Mouse (Mus musculus) lung, embryonic 14.5 days (tissue): ENCODE measurements around the gene Rhbdl1. TPM values are rescaled to one million over a fixed set of nuclear protein-coding genes. Genes with fewer than 3 reads are reported as not detected.

Experiments used
- ATAC-seq: fragments of 200-750 bp; cut with Nextera tagmentation; 2 replicates; pipeline ENCODE4 v1.8.0; 2017; ENCODE audit warnings: mild to moderate bottlenecking, moderate TSS enrichment, moderate library complexity; ENCODE audit not compliant: insufficient read depth
- DNase-seq: peaks from one replicate; pipeline ENCODE4 v3.0.0-alpha.2; 2015
- H3K27ac ChIP-seq: fragments of 300-500 bp; sonication (generic); 2 replicates; pipeline ENCODE4 v1.5.1; 2014; ENCODE audit warnings: low read depth, mild to moderate bottlenecking, moderate library complexity
- H3K27me3 ChIP-seq: fragments of 300-500 bp; sonication (generic); 2 replicates; pipeline ENCODE4 v1.6.1; 2014; ENCODE audit warnings: low read length, control low read depth; ENCODE audit not compliant: insufficient read depth
- H3K36me3 ChIP-seq: fragments of 300-500 bp; sonication (generic); 2 replicates; pipeline ENCODE4 v1.6.1; 2014; ENCODE audit warnings: control low read depth; ENCODE audit not compliant: insufficient read depth
- H3K4me1 ChIP-seq: fragments of 300-500 bp; sonication (generic); 2 replicates; pipeline ENCODE4 v1.6.1; 2014; ENCODE audit warnings: antibody characterized with exemption, control low read depth; ENCODE audit not compliant: insufficient read depth
- H3K4me2 ChIP-seq: fragments of 300-500 bp; sonication (generic); 2 replicates; pipeline ENCODE4 v1.6.1; 2014; ENCODE audit warnings: mild to moderate bottlenecking
- H3K4me3 ChIP-seq: fragments of 300-500 bp; sonication (generic); 2 replicates; pipeline ENCODE4 v1.5.1; 2014; ENCODE audit warnings: low read depth, low read length
- H3K9ac ChIP-seq: fragments of 300-500 bp; sonication (generic); 2 replicates; pipeline ENCODE4 v1.6.1; 2014
- H3K9me3 ChIP-seq: fragments of 300-500 bp; sonication (generic); 2 replicates; pipeline ENCODE4 v1.6.1; 2016; ENCODE audit warnings: low read depth, low read length, control low read depth
- CTCF ChIP-seq: IDR thresholded peaks from 2 replicates; pipeline ENCODE4 v1.5.1; 2016; ENCODE audit warnings: antibody characterized with exemption, low read depth
- WGBS: fragments of 180-500 bp; shearing (Covaris S2); extraction: QIAGEN DNeasy Blood & Tissue Kit; methylation state at CpG from one replicate; pipeline ENCODE4 v1.1.7; 2014; 5-methylcytosine and 5-hydroxymethylcytosine counted together
- polyA plus RNA-seq: library from polyadenylated mRNA; unstranded; fragments of >200 nt; fragmentation: Nextera tagmentation; extraction: Ambion mirVana; gene quantifications from 2 replicates; pipeline ENCODE4 v1.2.1, GENCODE M21; 2014

The Rhbdl1 gene
- polyA plus RNA-seq, 1 experiment from 2014 or later, result 2.0 TPM

DNA sequence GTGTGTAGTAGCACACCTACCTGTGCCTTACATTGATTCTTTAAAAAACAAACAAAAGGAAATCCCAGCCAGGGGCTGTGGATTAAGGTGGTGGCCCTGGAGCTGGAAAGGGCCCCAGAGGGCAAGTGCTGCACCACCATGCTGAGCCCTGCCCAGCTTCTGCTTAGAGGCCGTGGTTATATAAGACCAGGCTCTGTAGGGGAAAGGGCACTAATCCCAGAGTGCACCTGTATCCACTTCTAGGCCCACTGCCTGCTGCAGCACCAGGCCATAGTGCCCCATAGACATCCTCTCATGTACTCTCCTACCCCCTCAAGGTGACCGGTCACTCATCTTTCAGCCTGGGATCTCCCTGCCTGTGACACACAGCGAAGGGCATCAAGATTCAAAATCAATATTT lies 29.1 kb upstream of the Rhbdl1 start:
- Histone ChIP-seq H3K9ac (no peak overlapping the region), H3K4me3 (no peak overlapping the region), H3K27me3 (no peaks in the 10 kb centered on the region), H3K27ac (no peak overlapping the region), H3K36me3 (no peaks in the 10 kb centered on the region), H3K9me3 (no peaks in the 10 kb centered on the region), H3K4me1 (0 out of 2 replicates have a peak, but pooled peaks cover 3% of the 10 kb centered on the region), H3K4me2 (no peak overlapping the region)
- ATAC-seq (no peak), DNase-seq (no peak)
- WGBS, result 85% methylated on average over 3 of the region's 3 CpGs
- TF ChIP-seq CTCF, result no peak

- Histone ChIP-seq H3K9me3 (no peaks in the 10 kb centered on the region), H3K9ac (no peak overlapping the region), H3K27me3 (no peaks in the 10 kb centered on the region), H3K27ac (no peak overlapping the region), H3K4me2 (no peak overlapping the region), H3K4me3 (no peak overlapping the region), H3K36me3 (no peaks in the 10 kb centered on the region), H3K4me1 (0 out of 2 replicates have a peak, but pooled peaks cover 8% of the 10 kb centered on the region)
- DNase-seq, result no peak
- no peak for ATAC-seq
- WGBS, result 87% methylated on average over 11 of the region's 11 CpGs
- no peak for TF ChIP-seq CTCF
These were observed 28.2 kb upstream of the Rhbdl1 start for GRCm38 (mm10) chr17:25865288-25865687.

- TF ChIP-seq CTCF, result no peak
- ATAC-seq (no peak), DNase-seq (no peak)
- no peak overlapping the region for H3K4me2 ChIP-seq
- H3K36me3 ChIP-seq, result no peaks in the 10 kb centered on the region
- 0 out of 2 replicates have a peak, but pooled peaks cover 8% of the 10 kb centered on the region for H3K4me1 ChIP-seq
- H3K9me3 ChIP-seq, result no peaks in the 10 kb centered on the region
- no peak overlapping the region for H3K4me3 ChIP-seq
- 86% methylated on average over 14 of the region's 14 CpGs for WGBS
- no peak overlapping the region for H3K27ac ChIP-seq
- no peaks in the 10 kb centered on the region for H3K27me3 ChIP-seq
- no peak overlapping the region for H3K9ac ChIP-seq
These were observed 27.2 kb upstream of the Rhbdl1 start for GRCm38 (mm10) chr17:25864311-25864710.

- H3K9ac ChIP-seq, result no peak overlapping the region
- TF ChIP-seq CTCF, result no peak
These were observed 26.6 kb upstream of the Rhbdl1 start for GRCm38 (mm10) chr17:25863681-25864080.

DNA sequence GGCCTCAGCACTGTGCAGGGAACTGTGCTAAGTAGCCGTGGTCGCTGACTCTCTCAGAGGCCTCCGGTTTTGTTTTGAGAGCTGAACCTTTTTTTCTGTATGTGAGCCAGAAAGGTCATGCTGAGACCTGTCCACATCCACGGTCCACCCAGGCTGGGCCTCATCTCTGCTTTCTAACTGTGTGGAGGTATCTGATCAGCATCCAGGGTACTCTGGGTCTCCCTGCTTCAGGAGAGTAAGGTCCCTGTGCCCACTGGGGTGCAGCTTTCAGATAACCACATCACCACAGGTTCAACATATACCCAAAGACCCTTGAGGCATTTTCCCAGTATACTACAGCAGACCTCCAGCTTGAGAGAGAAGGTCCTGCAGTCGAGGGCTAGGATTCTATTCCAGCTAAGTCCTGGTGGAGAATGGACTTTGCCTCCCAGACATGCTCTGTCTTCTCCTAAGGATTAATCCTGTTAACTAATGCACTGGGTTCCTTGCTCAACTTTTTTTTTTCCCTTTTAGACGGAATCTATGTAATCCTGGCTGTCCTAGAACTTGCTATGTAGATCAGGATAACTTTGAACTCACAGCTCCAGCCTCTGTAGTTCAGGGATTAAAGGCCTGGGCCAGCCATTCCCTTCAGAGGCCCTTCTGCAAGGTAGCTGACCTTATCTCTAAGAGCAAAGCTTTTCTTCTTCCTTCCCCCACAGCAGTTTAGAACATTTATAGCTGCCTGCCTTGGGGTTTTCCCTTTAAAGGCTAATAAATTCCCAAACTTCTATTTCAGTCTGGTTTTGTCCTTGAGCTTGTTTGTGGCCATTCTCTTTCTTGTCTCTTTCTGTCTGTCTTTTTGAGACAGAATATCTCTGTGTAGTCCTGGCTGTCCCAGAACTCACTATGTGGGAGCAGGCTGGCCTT lies 24.9 kb upstream of the Rhbdl1 start:
- peak; percentile 32; the same call in 1 of the 2 replicates for ATAC-seq
- no peaks in the 10 kb centered on the region; the same call in 1 of the 2 replicates for H3K36me3 ChIP-seq
- DNase-seq, result no peak
- H3K9me3 ChIP-seq, result no peaks in the 10 kb centered on the region
- peak overlapping the region; percentile 67 for H3K4me3 ChIP-seq
- no peak for TF ChIP-seq CTCF
- peak overlapping the region; percentile 71 for H3K27ac ChIP-seq
- H3K4me1 ChIP-seq, result 0 out of 2 replicates have a peak, but pooled peaks cover 5% of the 10 kb centered on the region
- peak overlapping the region; percentile 93 for H3K4me2 ChIP-seq
- H3K9ac ChIP-seq, result peak overlapping the region; percentile 81
- H3K27me3 ChIP-seq, result no peaks in the 10 kb centered on the region
- 14% methylated on average over 6 of the region's 6 CpGs for WGBS

More at GRCm38 (mm10) chr17:25863681-25864080, 26.6 kb upstream of the Rhbdl1 start:
- H3K27ac ChIP-seq, result no peak overlapping the region
- no peaks in the 10 kb centered on the region for H3K36me3 ChIP-seq
- ATAC-seq (no peak), DNase-seq (no peak)
- no peaks in the 10 kb centered on the region for H3K9me3 ChIP-seq
- WGBS, result 86% methylated on average over 6 of the region's 6 CpGs
- H3K4me1 ChIP-seq, result 0 out of 2 replicates have a peak, but pooled peaks cover 6% of the 10 kb centered on the region
- no peaks in the 10 kb centered on the region for H3K27me3 ChIP-seq
- H3K4me3 ChIP-seq, result no peak overlapping the region
- no peak overlapping the region for H3K4me2 ChIP-seq

DNA sequence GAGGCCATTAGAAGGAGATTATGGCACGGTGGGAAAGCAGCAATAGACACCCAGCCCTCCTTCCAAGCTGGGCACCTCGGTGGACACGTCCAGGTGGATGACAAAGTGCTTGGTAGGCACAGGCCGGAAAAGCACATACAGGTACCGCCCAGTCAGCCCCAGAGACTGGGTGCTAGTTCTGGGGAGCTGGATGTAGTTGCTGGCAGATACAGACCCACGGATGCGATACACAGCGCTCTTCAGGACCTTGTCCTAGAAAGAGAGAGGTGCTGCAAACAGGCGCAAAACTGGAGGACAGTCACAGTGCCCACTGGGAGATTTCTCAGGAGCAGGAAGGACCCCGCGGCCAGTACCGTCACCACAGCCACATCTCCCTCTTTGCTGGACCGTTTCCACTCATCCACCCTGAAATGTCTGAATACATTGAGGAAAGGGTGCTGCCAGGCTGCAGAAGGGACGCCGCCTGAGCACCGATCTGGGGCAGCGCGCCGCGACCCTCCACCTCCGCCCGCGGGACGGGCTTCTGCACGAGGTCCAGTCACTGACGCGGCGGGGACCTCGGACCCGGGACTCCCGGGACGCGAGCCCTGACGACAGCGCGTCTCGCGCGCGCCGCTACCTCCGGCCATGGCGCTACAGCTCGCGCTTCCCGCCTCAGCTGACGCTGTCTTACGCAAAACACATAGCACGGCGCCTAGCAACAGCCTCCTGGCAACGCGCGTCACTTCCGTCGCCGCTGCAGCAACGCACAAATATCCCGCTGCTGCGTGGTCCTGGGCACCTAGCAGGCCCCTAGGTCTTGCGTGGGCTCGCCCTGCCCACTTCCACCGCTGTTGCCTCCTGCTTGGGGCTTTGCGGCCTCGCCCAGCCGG lies 24.0 kb upstream of the Rhbdl1 start, which contains the start of gene Wdr90:
Gene Wdr90, minus strand, starts transcription at position 670 of the 872 bp plus-strand sequence.
- WGBS, result 4% methylated on average over 65 of the region's 65 CpGs
- TF ChIP-seq CTCF, result no peak; the same call in 1 of the 2 replicates

More for the DNA sequence above, 24.0 kb upstream of the Rhbdl1 start, which contains the start of gene Wdr90:
- H3K4me2 ChIP-seq, result peak within 1 kb of the TSS; percentile 93
- DNase-seq (peak; percentile 97), ATAC-seq (peak; percentile 95)
- H3K27ac ChIP-seq, result peak within 1 kb of the TSS; percentile 71
- 0 out of 2 replicates have a peak, but pooled peaks cover 5% of the 10 kb centered on the region for H3K4me1 ChIP-seq
- H3K27me3 ChIP-seq, result no peaks in the 10 kb centered on the region
- H3K9me3 ChIP-seq, result no peaks in the 10 kb centered on the region
- no peaks in the 10 kb centered on the region; the same call in 1 of the 2 replicates for H3K36me3 ChIP-seq
- H3K4me3 ChIP-seq, result peak within 1 kb of the TSS; percentile 67
- H3K9ac ChIP-seq, result peak within 1 kb of the TSS; percentile 81
